31 mouse cellular contexts compared by ENCODE assay signal in the genomic region with DNA sequence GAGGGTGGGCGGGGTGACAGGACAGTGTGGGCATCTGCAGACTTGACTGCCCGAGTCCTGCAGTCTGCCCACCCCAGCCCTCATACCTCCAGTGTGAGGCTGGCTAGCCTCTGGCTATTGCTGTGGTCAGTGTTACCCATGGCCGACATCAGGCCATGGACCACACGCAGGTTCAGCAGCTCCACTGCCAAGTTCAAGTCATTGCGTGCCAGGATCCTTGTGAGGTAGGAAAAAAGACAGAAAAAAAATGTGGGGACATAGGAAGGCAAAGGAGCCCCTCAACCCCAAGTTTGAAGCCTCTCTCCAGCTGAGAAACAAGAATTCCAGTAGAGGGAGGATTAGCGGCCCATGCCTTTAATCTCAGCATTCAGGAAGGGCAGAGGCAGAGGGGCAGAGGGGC. TPM values are rescaled to one million over a fixed set of nuclear protein-coding genes. Genes with fewer than 3 reads are reported as not detected.
"Had no signal": no experiment of that assay in that cellular context is flagged by ENCODE, and none has a peak within 500 bp of the region (broad histone marks: within the 10 kb centered on the region; RNA-seq: fewer than 3 reads in every experiment).

No protein-coding gene starts in this region.

- ATAC-seq: hindbrain, embryonic 16.5 days; inflammation-experienced regulatory T-cells, adult 6 months; intestine, embryonic 15.5 days; intestine, postnatal 0 days; liver, embryonic 12.5 days had no signal

- H3K27me3 ChIP-seq: heart, embryonic 13.5 days; heart, embryonic 15.5 days; hindbrain, embryonic 12.5 days; intestine, embryonic 15.5 days; kidney, embryonic 15.5 days; limb, embryonic 13.5 days; limb, embryonic 15.5 days had no signal

- H3K4me2 ChIP-seq: heart, embryonic 11.5 days; heart, embryonic 13.5 days; heart, embryonic 15.5 days; hindbrain, embryonic 12.5 days; hindbrain, embryonic 14.5 days; intestine, embryonic 15.5 days; kidney, embryonic 15.5 days; limb, embryonic 13.5 days; limb, embryonic 15.5 days; liver, embryonic 12.5 days had no signal

- H3K9ac ChIP-seq: heart, embryonic 13.5 days; heart, embryonic 15.5 days; hindbrain, embryonic 12.5 days; hindbrain, embryonic 14.5 days; intestine, embryonic 15.5 days; kidney, embryonic 15.5 days; limb, embryonic 13.5 days; limb, embryonic 15.5 days; liver, embryonic 12.5 days; liver, embryonic 14.5 days had no signal

- H3K9me3 ChIP-seq: heart, embryonic 13.5 days; heart, embryonic 15.5 days; hindbrain, embryonic 10.5 days; hindbrain, embryonic 12.5 days; intestine, embryonic 15.5 days; kidney, embryonic 15.5 days; limb, embryonic 13.5 days; limb, embryonic 15.5 days; liver, embryonic 12.5 days had no signal

- H3K27ac ChIP-seq: gastrocnemius, adult 2 months; heart, adult 2 months; heart, embryonic 13.5 days; heart, embryonic 15.5 days; hindbrain, embryonic 10.5 days; hindbrain, embryonic 12.5 days; hindbrain, embryonic 14.5 days; intestine, embryonic 15.5 days; kidney, embryonic 15.5 days; kidney, postnatal 0 days; limb, embryonic 13.5 days; limb, embryonic 15.5 days; liver, embryonic 12.5 days; liver, embryonic 14.5 days had no signal

- H3K36me3 ChIP-seq: heart, embryonic 13.5 days; heart, embryonic 15.5 days; hindbrain, embryonic 10.5 days; hindbrain, embryonic 12.5 days; intestine, embryonic 15.5 days; kidney, embryonic 15.5 days; limb, embryonic 13.5 days; limb, embryonic 15.5 days; liver, embryonic 12.5 days had no signal

- H3K4me1 ChIP-seq: hindbrain, embryonic 10.5 days; hindbrain, embryonic 12.5 days; intestine, embryonic 15.5 days had no signal

- DNase-seq: gastrocnemius, adult 2 months; gastrocnemius, postnatal 10 days; gastrocnemius, postnatal 25 days; heart, adult 2 months; heart, postnatal 4 days; kidney, adult 18-20 months; kidney, adult 8-10 months; kidney, postnatal 14 days; kidney, postnatal 36 days; layer of hippocampus, adult 9-11 months; layer of hippocampus, postnatal 36 days had no signal

- H3K4me3 ChIP-seq: gastrocnemius, adult 2 months; heart, adult 2 months; heart, embryonic 13.5 days; heart, embryonic 15.5 days; hindbrain, embryonic 10.5 days; hindbrain, embryonic 12.5 days; intestine, embryonic 15.5 days; kidney, embryonic 15.5 days; limb, embryonic 13.5 days; limb, embryonic 15.5 days; liver, embryonic 12.5 days had no signal

RNA-seq across cellular contexts. Expression of gene Kif2c, which starts 31.8 kb away (rescaled TPM):
- total RNA-seq: gastrocnemius, adult 2 months had no signal

RNA-seq across cellular contexts. Expression of gene Armh1, which starts 37.7 kb away (rescaled TPM):
- total RNA-seq: gastrocnemius, adult 2 months; gastrocnemius, postnatal 25 days; gastrocnemius, postnatal 4 days; granulocyte monocyte progenitor cell, adult 5-6 weeks; heart, adult 2 months; heart, postnatal 25 days; liver, adult 2 months had no signal
- polyA plus RNA-seq: inflammation-experienced regulatory T-cells, adult 6 months; liver, adult 2 months; liver, embryonic 14.5 days had no signal
